Mouse (Mus musculus) liver, adult 2 months (tissue): ENCODE data around the gene Rnf157. TPM values are rescaled to one million over a fixed set of nuclear protein-coding genes. Genes with fewer than 3 reads are reported as not detected.
A peak's percentile ranks its signal among the peaks of the same experiment; 100 is the strongest.

ENCODE experiments used
- DNase-seq: peaks from one replicate; pipeline ENCODE4 v3.0.0-alpha.2; 2011; ENCODE audit warnings: low read depth, low spot score; ENCODE audit errors: extremely low read depth
- H3K27ac ChIP-seq: fragments of 200-500 bp; replicated peaks from 2 replicates; pipeline ENCODE4 v1.5.1; 2012; ENCODE audit warnings: low read depth, mild to moderate bottlenecking, control low read depth, inconsistent platforms, low read length; ENCODE audit not compliant: insufficient read depth
- H3K27me3 ChIP-seq: fragments of 200-500 bp; 2 replicates; pipeline ENCODE4 v1.6.1; 2012; ENCODE audit warnings: mild to moderate bottlenecking, moderate library complexity, low read length, inconsistent platforms; ENCODE audit not compliant: control insufficient read depth, insufficient read depth
- H3K36me3 ChIP-seq: fragments of 200-500 bp; 2 replicates; pipeline ENCODE4 v1.6.1; 2012; ENCODE audit warnings: low read length, inconsistent platforms; ENCODE audit not compliant: control insufficient read depth, insufficient read depth
- H3K4me1 ChIP-seq: fragments of 200-500 bp; 2 replicates; pipeline ENCODE4 v1.6.1; 2011; ENCODE audit warnings: low read length; ENCODE audit not compliant: control insufficient read depth, insufficient read depth
- H3K4me3 ChIP-seq: fragments of 200-500 bp; 2 replicates; pipeline ENCODE4 v1.5.1; 2011; ENCODE audit warnings: low read depth, mild to moderate bottlenecking, control low read depth, low read length, moderate library complexity; ENCODE audit not compliant: insufficient read depth
- H3K79me2 ChIP-seq: fragments of 200-500 bp; 2 replicates; pipeline ENCODE4 v1.6.1; 2012; ENCODE audit warnings: inconsistent platforms, mild to moderate bottlenecking, low read length, moderate library complexity; ENCODE audit not compliant: control insufficient read depth, insufficient read depth
- H3K9ac ChIP-seq: fragments of 200-500 bp; 2 replicates; pipeline ENCODE4 v1.6.1; 2012; ENCODE audit warnings: low read depth, mild to moderate bottlenecking, control low read depth, inconsistent platforms, low read length
- CTCF ChIP-seq: fragments of 200-500 bp; IDR thresholded peaks from 2 replicates; pipeline ENCODE4 v1.5.1; 2011; ENCODE audit warnings: low read depth, low read length, control low read depth
- POLR2A ChIP-seq: fragments of 200-500 bp; IDR thresholded peaks from 2 replicates; pipeline ENCODE4 v1.6.1; 2011; ENCODE audit warnings: low read length, control low read depth; ENCODE audit not compliant: insufficient read depth; ENCODE audit errors: extremely low read depth
- WGBS: fragments of 180-500 bp; shearing (Covaris S2); methylation state at CpG from one replicate; pipeline ENCODE4 v1.1.7; 2018; 5-methylcytosine and 5-hydroxymethylcytosine counted together
- polyA plus RNA-seq: library from polyadenylated mRNA; depleted of rRNA; stranded (reverse); fragments of >200 nt; gene quantifications from 2 replicates; pipeline ENCODE4 v1.2.3, GENCODE M21; 2012
- total RNA-seq: library from RNA; depleted of rRNA; stranded (reverse); fragments of >200 nt; gene quantifications from 2 replicates; pipeline ENCODE4 v1.2.3, GENCODE M21; 2014

Gene Rnf157
- total and polyA plus RNA-seq, 2 experiments: 0.87 to 1.0 TPM

- no peak overlapping the region for H3K27ac ChIP-seq
- no peaks in the 10 kb centered on the region for H3K4me1 ChIP-seq
- H3K4me3 ChIP-seq: no peak overlapping the region
- no peak for DNase-seq
- H3K36me3 ChIP-seq: peaks cover 2% of the 10 kb centered on the region; the same call in 1 of the 2 replicates
- no peaks in the 10 kb centered on the region for H3K79me2 ChIP-seq
- no peaks in the 10 kb centered on the region for H3K27me3 ChIP-seq
- no peak for TF ChIP-seq CTCF
- TF ChIP-seq POLR2A: no peak
- 73% methylated on average over 3 of the region's 3 CpGs for WGBS
- no peak overlapping the region for H3K9ac ChIP-seq
Measured at GRCm38 (mm10) chr11:116297017-116297416, 115.8 kb downstream of the Rnf157 start.

- DNase-seq: no peak
- no peak overlapping the region for H3K27ac ChIP-seq
Measured at GRCm38 (mm10) chr11:116296191-116296734, 116.6 kb downstream of the Rnf157 start.

GRCm38 (mm10) chr11:116294319-116294718 lies 118.5 kb downstream of the Rnf157 start:
- H3K79me2 ChIP-seq: no peaks in the 10 kb centered on the region
- TF ChIP-seq POLR2A (no peak), CTCF (peak; percentile 74)
- DNase-seq: peak; percentile 34
- no peak overlapping the region for H3K27ac ChIP-seq
- 49% methylated on average over 5 of the region's 5 CpGs for WGBS
- H3K9ac ChIP-seq: no peak overlapping the region
- peaks cover 2% of the 10 kb centered on the region; the same call in 1 of the 2 replicates for H3K36me3 ChIP-seq
- no peak overlapping the region for H3K4me3 ChIP-seq
- no peaks in the 10 kb centered on the region for H3K27me3 ChIP-seq
- H3K4me1 ChIP-seq: no peaks in the 10 kb centered on the region

More at GRCm38 (mm10) chr11:116296191-116296734, 116.6 kb downstream of the Rnf157 start:
- Histone ChIP-seq H3K4me1 (no peaks in the 10 kb centered on the region), H3K36me3 (peaks cover 3% of the 10 kb centered on the region; the same call in 1 of the 2 replicates), H3K9ac (no peak overlapping the region), H3K27me3 (no peaks in the 10 kb centered on the region), H3K79me2 (no peaks in the 10 kb centered on the region), H3K4me3 (no peak overlapping the region)
- no peak for TF ChIP-seq CTCF
- 84% methylated on average over 8 of the region's 8 CpGs for WGBS

GRCm38 (mm10) chr11:116293538-116294137 lies 119.2 kb downstream of the Rnf157 start:
- no peak overlapping the region for H3K27ac ChIP-seq
- WGBS: 95% methylated on average over 12 of the region's 12 CpGs
- no peaks in the 10 kb centered on the region for H3K79me2 ChIP-seq
- no peak for TF ChIP-seq CTCF
- no peak for TF ChIP-seq POLR2A
- H3K9ac ChIP-seq: no peak overlapping the region
- no peak overlapping the region for H3K4me3 ChIP-seq
- no peak for DNase-seq
- H3K36me3 ChIP-seq: peaks cover 2% of the 10 kb centered on the region; the same call in 1 of the 2 replicates
- H3K27me3 ChIP-seq: no peaks in the 10 kb centered on the region
- no peaks in the 10 kb centered on the region for H3K4me1 ChIP-seq

- Histone ChIP-seq H3K27ac (no peak overlapping the region), H3K9ac (no peak overlapping the region), H3K36me3 (peaks cover 2% of the 10 kb centered on the region; the same call in 1 of the 2 replicates), H3K4me3 (no peak overlapping the region), H3K27me3 (no peaks in the 10 kb centered on the region), H3K4me1 (no peaks in the 10 kb centered on the region), H3K79me2 (no peaks in the 10 kb centered on the region)
- 93% methylated on average over 13 of the region's 13 CpGs for WGBS
- DNase-seq: no peak
- TF ChIP-seq POLR2A (no peak), CTCF (no peak)
Measured at GRCm38 (mm10) chr11:116292401-116292800, 120.4 kb downstream of the Rnf157 start.

- peaks cover 2% of the 10 kb centered on the region; the same call in 1 of the 2 replicates for H3K36me3 ChIP-seq
- H3K4me1 ChIP-seq: no peaks in the 10 kb centered on the region
- TF ChIP-seq POLR2A (no peak), CTCF (no peak)
Measured at GRCm38 (mm10) chr11:116290556-116290955, 122.3 kb downstream of the Rnf157 start.

More at GRCm38 (mm10) chr11:116290556-116290955, 122.3 kb downstream of the Rnf157 start:
- Histone ChIP-seq H3K9ac (no peak overlapping the region), H3K27me3 (no peaks in the 10 kb centered on the region), H3K79me2 (no peaks in the 10 kb centered on the region), H3K27ac (no peak overlapping the region), H3K4me3 (no peak overlapping the region)
- no peak for DNase-seq
- 73% methylated on average over 8 of the region's 8 CpGs for WGBS
